Mouse (Mus musculus) CD4-positive, CD25-positive, alpha-beta regulatory T cell (primary cell): ENCODE results near the gene Olfr1432. TPM values are rescaled to one million over a fixed set of nuclear protein-coding genes. Genes with fewer than 3 reads are reported as not detected.

Source experiments
- polyA plus RNA-seq: library from polyadenylated mRNA; unstranded; fragments of 100-300 nt; shearing (Covaris generic); gene quantifications from one replicate; pipeline ENCODE4 v1.2.1, GENCODE M21; 2017

The Olfr1432 gene
- polyA plus RNA-seq = not detected

DNA sequence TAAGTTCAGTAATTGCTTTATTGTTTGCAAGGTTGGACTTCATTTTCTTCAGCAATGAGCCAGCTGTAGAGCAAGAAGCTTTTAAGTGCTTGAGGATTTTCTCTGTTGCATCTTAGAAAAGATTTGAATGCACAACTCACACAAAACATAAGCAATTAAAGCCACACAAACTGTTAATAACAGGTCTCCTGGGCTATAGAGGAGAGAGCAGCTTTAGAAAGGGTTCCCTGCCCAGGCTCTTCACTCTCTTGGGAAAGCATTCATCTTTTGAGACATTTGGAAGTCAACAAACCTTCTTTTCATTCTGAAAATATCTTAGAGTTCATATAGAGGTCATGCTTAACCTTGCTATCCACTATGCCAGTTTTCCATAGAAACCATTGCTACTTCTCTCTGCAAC, at the start of gene Olfr1432:
Gene Olfr1432, minus strand, starts transcription at position 101 of the 400 bp plus-strand sequence.

DNA sequence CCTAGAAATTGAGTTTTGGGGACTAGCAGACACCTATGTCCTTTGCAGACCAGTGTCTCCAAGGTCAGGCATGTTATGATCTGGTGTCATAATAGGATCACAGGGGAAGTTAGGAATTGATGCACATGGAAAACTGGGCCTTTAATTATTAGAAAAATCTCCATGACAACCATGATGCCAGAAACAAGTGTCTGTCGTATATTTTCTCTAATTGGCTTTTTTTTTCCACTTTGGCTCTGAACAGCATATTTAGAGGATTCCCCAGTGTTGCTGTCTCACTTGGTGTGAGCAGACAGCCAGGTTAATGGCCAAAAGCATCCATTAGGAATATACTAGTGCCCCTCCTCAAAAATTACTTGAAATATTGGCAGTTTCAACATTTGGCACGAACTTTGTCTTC, 47.2 kb upstream of the Olfr1432 start, which contains the start of gene Olfr1434:
Gene Olfr1434, plus strand, starts transcription at position 301 of the 400 bp plus-strand sequence.

DNA sequence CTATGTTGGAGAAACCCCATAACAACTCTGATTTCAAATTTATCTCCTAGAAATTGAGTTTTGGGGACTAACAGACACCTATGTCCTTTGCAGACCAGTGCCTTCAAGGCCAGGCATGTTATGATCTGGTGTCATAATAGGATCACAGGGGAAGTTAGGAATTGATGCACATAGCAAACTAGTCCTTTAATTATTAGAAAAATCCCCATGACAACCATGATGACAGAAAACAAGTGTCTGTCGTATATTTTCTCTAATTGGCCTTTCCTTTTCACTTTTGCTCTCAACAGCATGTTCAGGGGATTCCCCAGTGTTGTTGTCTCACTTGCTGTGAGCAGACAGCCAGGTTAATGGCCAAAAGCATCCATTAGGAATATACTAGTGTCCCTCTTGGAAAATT, 28.3 kb upstream of the Olfr1432 start, which contains the start of gene Olfr235:
Gene Olfr235, plus strand, starts transcription at position 301 of the 400 bp plus-strand sequence.

DNA sequence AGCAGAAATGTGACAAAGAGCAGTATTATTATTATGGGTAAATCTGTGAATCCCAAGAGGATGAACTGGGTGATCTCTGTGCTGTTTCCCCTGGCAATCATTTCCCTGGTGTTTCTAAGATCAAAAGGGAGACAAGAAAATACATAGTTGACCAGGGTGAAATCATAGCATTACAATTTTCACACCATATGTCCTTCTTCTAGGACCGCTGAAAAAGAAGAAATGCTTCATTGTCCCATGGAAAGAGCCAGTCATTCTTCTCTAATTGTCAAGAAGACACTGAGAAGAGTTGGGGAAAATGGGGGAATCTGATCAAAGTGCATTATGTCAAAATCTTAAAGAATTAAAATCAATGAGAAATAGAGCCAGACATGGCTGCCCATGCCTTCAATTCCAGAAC, 9.2 kb upstream of the Olfr1432 start, which contains the start of gene Olfr262:
Gene Olfr262, minus strand, starts transcription at position 101 of the 400 bp plus-strand sequence.

DNA sequence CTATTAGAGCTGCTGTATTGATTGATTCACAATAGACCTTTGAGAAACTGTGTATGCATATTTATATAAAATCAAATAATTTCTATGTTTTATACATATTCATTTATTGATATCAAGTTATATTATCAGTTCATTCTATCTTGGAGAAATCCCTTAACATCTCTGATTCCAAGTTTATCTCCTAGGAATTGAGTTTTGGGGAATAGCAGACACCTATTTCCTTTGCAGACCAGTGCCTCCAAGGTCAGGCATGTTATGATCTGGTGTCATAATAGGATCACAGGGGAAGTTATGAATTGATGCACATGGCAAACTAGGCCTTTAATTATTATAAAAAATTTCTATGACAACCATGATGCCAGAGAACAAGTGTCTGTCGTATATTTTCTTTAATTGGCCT, 32.1 kb downstream of the Olfr1432 start, which contains the start of gene Olfr1431:
Gene Olfr1431, plus strand, starts transcription at position 301 of the 400 bp plus-strand sequence.

Other genes starting within 250 kb of the Olfr1432 start
- 0.04 TPM for gene Olfr1423, start 191.3 kb downstream of the Olfr1432 start, polyA plus RNA-seq
- gene Olfr1424, start 169.9 kb downstream of the Olfr1432 start, polyA plus RNA-seq = not detected
- gene Olfr1425, start 154.9 kb downstream of the Olfr1432 start, polyA plus RNA-seq = not detected
- gene Olfr1426, start 140.6 kb downstream of the Olfr1432 start, polyA plus RNA-seq = not detected
- not detected for gene Olfr1427, start 129.3 kb downstream of the Olfr1432 start, polyA plus RNA-seq
- not detected for gene Olfr1428, start 116.7 kb downstream of the Olfr1432 start, polyA plus RNA-seq
- gene Olfr76, start 109.4 kb downstream of the Olfr1432 start, polyA plus RNA-seq = 0.06 TPM
- gene Olfr1555-ps1, start 62.5 kb downstream of the Olfr1432 start, polyA plus RNA-seq = 0.23 TPM
- gene Olfr1431, start 32.0 kb downstream of the Olfr1432 start, polyA plus RNA-seq = not detected
- gene Olfr262, start 9.1 kb upstream of the Olfr1432 start, polyA plus RNA-seq = not detected
- gene Olfr235, start 28.4 kb upstream of the Olfr1432 start, polyA plus RNA-seq = not detected
- gene Olfr1434, start 47.3 kb upstream of the Olfr1432 start, polyA plus RNA-seq = not detected
- gene Olfr1436, start 66.5 kb upstream of the Olfr1432 start, polyA plus RNA-seq = not detected
- gene Olfr1437, start 92.5 kb upstream of the Olfr1432 start, polyA plus RNA-seq = 0.11 TPM
- not detected for gene Olfr1438-ps1, start 103.3 kb upstream of the Olfr1432 start, polyA plus RNA-seq
- gene Olfr1440, start 154.7 kb upstream of the Olfr1432 start, polyA plus RNA-seq = not detected
- gene Olfr1441, start 184.8 kb upstream of the Olfr1432 start, polyA plus RNA-seq = not detected
- 0.08 TPM for gene Pfpl, start 195.3 kb upstream of the Olfr1432 start, polyA plus RNA-seq
- 0.50 TPM for gene Mpeg1, start 228.2 kb upstream of the Olfr1432 start, polyA plus RNA-seq